Mouse (Mus musculus): ENCODE data around the gene Polr2l. TPM values are rescaled to one million over a fixed set of nuclear protein-coding genes. Genes with fewer than 3 reads are reported as not detected.

Gene Polr2l
- polyA plus RNA-seq, 1 experiment, result 12.1 TPM

DNA sequence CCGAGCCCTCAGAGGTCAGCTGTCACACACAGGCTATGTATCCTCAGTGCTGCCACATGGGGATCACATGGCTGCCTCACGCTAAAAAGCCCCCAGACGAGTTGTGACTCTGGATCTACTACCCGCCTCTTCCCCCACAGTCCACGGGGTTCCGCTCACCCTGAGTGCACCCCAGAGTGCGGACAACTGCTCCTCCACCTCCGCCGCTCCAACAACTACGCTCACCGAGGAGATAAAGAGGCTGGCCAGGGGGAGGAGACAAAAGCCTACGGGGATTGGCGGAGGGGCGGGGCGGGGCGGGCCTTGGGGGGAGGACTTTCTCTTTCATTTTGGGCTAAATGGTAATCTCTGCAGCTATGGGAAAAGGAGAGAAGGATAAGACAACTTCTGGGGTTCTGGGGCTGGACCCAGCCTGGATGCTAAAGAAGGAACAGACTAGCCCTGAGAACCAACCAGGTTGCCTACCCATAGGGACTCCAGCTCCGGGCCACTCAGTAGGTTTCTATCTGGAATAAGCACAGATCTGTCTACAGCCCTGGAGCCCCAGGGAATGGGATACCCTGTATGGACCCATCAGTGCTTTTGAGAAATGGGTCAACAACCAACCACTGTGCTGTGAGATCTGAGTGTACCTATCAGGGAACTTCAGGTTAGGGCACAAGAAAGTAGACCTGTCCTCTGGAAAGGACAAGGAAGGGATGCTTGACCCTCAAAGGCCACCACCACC is 39.6 kb downstream of the Polr2l start:
- TF ChIP-seq POLR2A (IDR thresholded peaks at IDR 0.05; ENCODE audit: insufficient read depth, low read length), result no peak
- TF ChIP-seq CTCF (IDR thresholded peaks at IDR 0.05; ENCODE audit: low read depth, low read length), result no peak
- TF ChIP-seq EP300 (IDR thresholded peaks at IDR 0.05; ENCODE audit: insufficient read depth, low read depth, low read length), result no peak
- H3K27me3 ChIP-seq (ENCODE audit: control insufficient read depth, insufficient read depth, low read length, poor library complexity, severe bottlenecking), result no peaks in the 10 kb centered on the region
- peak overlapping the region; percentile 40 for H3K4me3 ChIP-seq (ENCODE audit: low read depth, low read length)
- H3K36me3 ChIP-seq (ENCODE audit: control insufficient read depth, insufficient read depth, low read length, poor library complexity, severe bottlenecking), result peaks cover 21% of the 10 kb centered on the region
- H3K4me1 ChIP-seq (ENCODE audit: control insufficient read depth, insufficient read depth, low read length), result peaks cover 2% of the 10 kb centered on the region
- H3K9me3 ChIP-seq (replicated peaks; ENCODE audit: control insufficient read depth, insufficient read depth, low read length, poor library complexity, severe bottlenecking), result no peaks in the 10 kb centered on the region
- no peak overlapping the region for H3K27ac ChIP-seq (ENCODE audit: insufficient read depth, low read length)
- H3K9ac ChIP-seq (ENCODE audit: low read depth, poor library complexity, severe bottlenecking), result no peak overlapping the region

DNA sequence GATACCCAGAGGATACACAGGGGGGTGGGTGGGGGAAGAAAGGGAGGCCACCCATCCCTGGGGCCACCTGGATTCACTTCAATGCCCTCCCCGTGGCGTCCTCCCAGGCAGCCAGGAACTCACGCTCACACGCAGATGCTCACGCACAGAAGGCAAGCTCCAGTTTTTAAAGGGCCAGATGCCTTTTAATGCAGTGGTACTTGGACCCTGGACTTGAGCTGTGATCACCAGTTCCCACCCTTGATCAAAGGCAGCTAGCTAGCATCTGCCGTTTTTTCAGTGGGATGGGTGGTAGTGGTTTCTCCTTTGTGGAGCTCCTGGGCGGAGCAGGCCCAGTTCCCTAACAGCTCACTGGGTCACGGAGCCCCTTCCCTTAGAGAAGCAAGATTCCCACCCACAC is 40.5 kb downstream of the Polr2l start:
- Histone ChIP-seq H3K4me3 (ENCODE audit: low read depth, low read length) (peak overlapping the region; percentile 40; the same call in 1 of the 2 replicates), H3K27ac (ENCODE audit: insufficient read depth, low read length) (no peak overlapping the region), H3K9me3 (replicated peaks; ENCODE audit: control insufficient read depth, insufficient read depth, low read length, poor library complexity, severe bottlenecking) (no peaks in the 10 kb centered on the region), H3K36me3 (ENCODE audit: control insufficient read depth, insufficient read depth, low read length, poor library complexity, severe bottlenecking) (peaks cover 14% of the 10 kb centered on the region), H3K4me1 (ENCODE audit: control insufficient read depth, insufficient read depth, low read length) (peaks cover 2% of the 10 kb centered on the region), H3K9ac (ENCODE audit: low read depth, poor library complexity, severe bottlenecking) (no peak overlapping the region), H3K27me3 (ENCODE audit: control insufficient read depth, insufficient read depth, low read length, poor library complexity, severe bottlenecking) (no peaks in the 10 kb centered on the region)
- TF ChIP-seq POLR2A (IDR thresholded peaks at IDR 0.05; ENCODE audit: insufficient read depth, low read length), result no peak
- no peak for TF ChIP-seq CTCF (IDR thresholded peaks at IDR 0.05; ENCODE audit: low read depth, low read length)
- no peak for TF ChIP-seq EP300 (IDR thresholded peaks at IDR 0.05; ENCODE audit: insufficient read depth, low read depth, low read length)

DNA sequence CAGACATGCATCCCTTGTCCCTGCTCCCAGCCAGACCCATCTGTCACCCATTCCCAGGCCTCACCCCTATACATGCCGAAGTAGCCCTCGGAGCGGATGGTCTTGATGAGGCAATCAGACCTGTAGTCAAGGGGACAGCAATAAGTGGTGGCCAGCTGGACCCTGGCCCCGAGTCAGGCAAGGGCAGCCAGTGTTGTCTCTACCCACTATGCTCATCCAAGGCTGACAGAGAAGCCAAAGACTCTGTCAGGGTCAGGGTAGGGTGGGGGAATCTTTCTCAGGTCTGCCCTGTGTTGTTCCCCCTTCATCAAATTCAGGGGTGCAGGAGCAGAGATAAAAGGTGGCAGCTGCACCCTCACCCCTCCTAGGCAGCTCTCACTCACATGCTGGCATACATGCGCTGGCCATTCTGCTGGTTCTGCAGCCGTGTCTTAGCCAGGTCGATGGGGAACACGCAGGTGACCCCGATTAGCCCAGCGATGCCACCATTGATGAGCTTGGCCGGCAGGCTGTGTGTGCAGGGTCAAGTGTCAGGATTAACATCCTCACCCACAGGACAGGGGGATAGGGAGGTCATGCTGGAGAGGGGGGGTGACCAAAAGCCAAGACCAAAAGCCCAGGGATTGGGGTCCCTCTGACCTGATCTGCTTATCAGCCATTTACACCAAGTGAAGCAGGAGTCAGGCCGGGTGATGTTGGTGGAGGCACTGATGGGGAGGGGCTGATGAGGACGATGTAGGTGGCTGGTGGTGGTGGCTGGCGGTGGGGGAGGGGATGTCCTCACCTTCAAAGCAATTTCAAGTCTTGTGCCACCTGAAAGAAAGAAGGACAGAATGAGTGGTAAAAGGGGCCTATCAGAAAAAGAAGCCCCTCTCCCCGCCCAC is 41.2 kb downstream of the Polr2l start:
- peaks cover 2% of the 10 kb centered on the region for H3K4me1 ChIP-seq (ENCODE audit: control insufficient read depth, insufficient read depth, low read length)
- H3K27ac ChIP-seq (ENCODE audit: insufficient read depth, low read length), result no peak overlapping the region
- no peak overlapping the region for H3K9ac ChIP-seq (ENCODE audit: low read depth, poor library complexity, severe bottlenecking)
- H3K27me3 ChIP-seq (ENCODE audit: control insufficient read depth, insufficient read depth, low read length, poor library complexity, severe bottlenecking), result no peaks in the 10 kb centered on the region
- peaks cover 9% of the 10 kb centered on the region for H3K36me3 ChIP-seq (ENCODE audit: control insufficient read depth, insufficient read depth, low read length, poor library complexity, severe bottlenecking)
- TF ChIP-seq CTCF (IDR thresholded peaks at IDR 0.05; ENCODE audit: low read depth, low read length) (no peak), EP300 (IDR thresholded peaks at IDR 0.05; ENCODE audit: insufficient read depth, low read depth, low read length) (no peak), POLR2A (IDR thresholded peaks at IDR 0.05; ENCODE audit: insufficient read depth, low read length) (no peak)
- no peak overlapping the region for H3K4me3 ChIP-seq (ENCODE audit: low read depth, low read length)
- no peaks in the 10 kb centered on the region for H3K9me3 ChIP-seq (replicated peaks; ENCODE audit: control insufficient read depth, insufficient read depth, low read length, poor library complexity, severe bottlenecking)

DNA sequence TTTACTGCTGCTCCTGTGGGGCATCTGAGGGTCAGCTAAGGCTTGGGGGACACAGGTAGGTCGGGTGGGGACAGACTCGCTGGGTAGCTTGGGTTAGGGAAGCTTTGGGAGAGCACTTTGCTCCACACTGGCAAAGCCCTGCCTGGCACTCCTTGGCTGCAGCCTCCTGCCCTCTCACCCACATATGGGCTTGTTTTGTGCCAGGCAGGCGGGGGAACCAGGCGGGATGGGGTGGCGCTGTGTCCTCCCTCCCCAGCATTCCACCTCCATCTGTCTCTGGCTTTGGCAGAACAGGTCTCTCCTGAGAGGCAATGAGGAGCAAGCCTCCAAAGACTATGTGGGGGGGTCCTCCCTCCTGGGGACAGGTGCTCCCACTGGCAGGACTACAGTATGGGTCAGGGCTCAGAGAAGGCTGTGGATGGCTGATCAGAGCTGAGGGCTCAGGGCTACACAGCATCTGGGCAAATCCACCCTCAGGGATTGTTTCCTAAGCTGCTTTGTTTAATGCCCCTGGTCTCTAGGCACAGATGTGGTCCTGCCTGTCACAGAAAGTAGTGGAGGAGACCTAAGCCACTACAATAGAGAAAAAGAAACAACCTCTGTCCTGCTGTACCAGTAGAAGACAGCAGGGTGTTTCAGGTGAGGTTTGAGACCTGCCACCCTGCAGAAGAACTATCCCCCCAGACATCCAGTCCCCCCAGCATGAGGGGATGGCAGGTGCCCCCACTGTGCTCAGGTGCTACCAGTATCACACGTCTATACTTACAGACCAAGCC is 42.0 kb downstream of the Polr2l start:
- no peak overlapping the region for H3K9ac ChIP-seq (ENCODE audit: low read depth, poor library complexity, severe bottlenecking)
- peaks cover 2% of the 10 kb centered on the region for H3K4me1 ChIP-seq (ENCODE audit: control insufficient read depth, insufficient read depth, low read length)
- TF ChIP-seq CTCF (IDR thresholded peaks at IDR 0.05; ENCODE audit: low read depth, low read length) (no peak), POLR2A (IDR thresholded peaks at IDR 0.05; ENCODE audit: insufficient read depth, low read length) (no peak), EP300 (IDR thresholded peaks at IDR 0.05; ENCODE audit: insufficient read depth, low read depth, low read length) (no peak)
- no peaks in the 10 kb centered on the region for H3K9me3 ChIP-seq (replicated peaks; ENCODE audit: control insufficient read depth, insufficient read depth, low read length, poor library complexity, severe bottlenecking)
- H3K27ac ChIP-seq (ENCODE audit: insufficient read depth, low read length), result no peak overlapping the region
- no peak overlapping the region for H3K4me3 ChIP-seq (ENCODE audit: low read depth, low read length)
- peaks cover under 1% of the 10 kb centered on the region; the same call in 1 of the 2 replicates for H3K36me3 ChIP-seq (ENCODE audit: control insufficient read depth, insufficient read depth, low read length, poor library complexity, severe bottlenecking)
- no peaks in the 10 kb centered on the region for H3K27me3 ChIP-seq (ENCODE audit: control insufficient read depth, insufficient read depth, low read length, poor library complexity, severe bottlenecking)

DNA sequence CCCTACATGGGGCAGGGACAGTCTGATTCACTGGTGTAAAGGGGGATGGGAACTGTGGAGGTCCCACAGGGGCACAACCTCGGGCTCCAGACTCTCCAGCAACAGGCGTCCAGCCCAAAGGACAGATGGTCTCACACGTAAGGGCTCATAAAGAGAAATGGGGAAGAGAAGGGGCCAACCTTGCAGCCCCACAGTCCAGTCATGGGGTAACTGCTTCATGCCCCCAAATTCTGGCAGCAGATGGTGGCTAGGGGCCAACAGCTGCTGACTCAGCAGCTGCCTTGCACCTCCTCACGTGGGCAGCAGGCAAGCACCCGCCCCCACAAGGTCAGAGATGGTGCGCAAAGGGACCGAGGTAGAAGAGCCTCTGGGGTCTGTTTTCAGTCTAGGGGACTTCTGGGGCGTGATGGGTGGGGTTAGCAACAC is 42.7 kb downstream of the Polr2l start:
- TF ChIP-seq CTCF (IDR thresholded peaks at IDR 0.05; ENCODE audit: low read depth, low read length) (no peak), EP300 (IDR thresholded peaks at IDR 0.05; ENCODE audit: insufficient read depth, low read depth, low read length) (no peak), POLR2A (IDR thresholded peaks at IDR 0.05; ENCODE audit: insufficient read depth, low read length) (no peak)
- Histone ChIP-seq H3K9ac (ENCODE audit: low read depth, poor library complexity, severe bottlenecking) (no peak overlapping the region), H3K4me1 (ENCODE audit: control insufficient read depth, insufficient read depth, low read length) (peaks cover 2% of the 10 kb centered on the region), H3K4me3 (ENCODE audit: low read depth, low read length) (no peak overlapping the region), H3K9me3 (replicated peaks; ENCODE audit: control insufficient read depth, insufficient read depth, low read length, poor library complexity, severe bottlenecking) (no peaks in the 10 kb centered on the region), H3K27ac (ENCODE audit: insufficient read depth, low read length) (no peak overlapping the region), H3K36me3 (ENCODE audit: control insufficient read depth, insufficient read depth, low read length, poor library complexity, severe bottlenecking) (no peaks in the 10 kb centered on the region), H3K27me3 (ENCODE audit: control insufficient read depth, insufficient read depth, low read length, poor library complexity, severe bottlenecking) (no peaks in the 10 kb centered on the region)

Data from ES-Bruce4 (cell line).